Mouse (Mus musculus): ENCODE results near the gene Gm45062.

- no peak for TF ChIP-seq POLR2A (IDR thresholded peaks at IDR 0.05; ENCODE audit: low read depth, low read length)
- no peak for TF ChIP-seq CTCF (IDR thresholded peaks at IDR 0.05; ENCODE audit: borderline replicate concordance, insufficient read depth, low read length)
Observed at GRCm38 (mm10) chr6:8446786-8447185, 187.5 kb downstream of the Gm45062 start.

Data from embryonic fibroblast, embryonic 13.5 days (primary cell).